Mouse (Mus musculus): ENCODE measurements at regions not wholly inside any gene's neighbourhood (a gene's known extent, or its start where the extent isn't known, plus 50 kb on each side); places are given as distances from the start of the nearest gene placed in this dataset.

DNA sequence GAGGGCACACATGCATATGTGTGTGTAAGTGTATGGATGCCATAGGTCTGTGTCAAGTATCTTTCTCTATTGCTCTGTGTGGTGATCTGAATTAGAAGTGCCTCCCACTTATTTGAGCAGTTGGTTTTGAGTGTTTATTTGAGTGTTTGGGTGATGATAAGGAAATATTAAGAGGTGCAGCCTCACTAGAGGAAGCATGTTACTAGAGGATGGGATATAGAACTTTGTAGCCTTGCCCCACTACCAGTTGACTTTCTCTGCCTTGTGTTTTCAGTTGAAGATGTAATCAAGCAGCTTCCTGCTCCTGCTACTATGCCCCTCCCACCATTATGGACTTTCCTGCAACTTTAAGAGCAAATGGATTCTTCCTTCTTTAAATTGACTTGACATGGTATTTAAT, 799.6 kb upstream of the Lcorl start:
- Histone ChIP-seq H3K4me1 (no peaks in the 10 kb centered on the region), H3K27me3 (ENCODE audit: low read depth, poor library complexity, severe bottlenecking) (no peaks in the 10 kb centered on the region), H3K4me3 (no peak overlapping the region), H3K9me3 (replicated peaks) (no peaks in the 10 kb centered on the region), H3K27ac (replicated peaks) (no peak overlapping the region), H3K36me3 (no peaks in the 10 kb centered on the region)
- no peak for DNase-seq (ENCODE audit: low spot score)

DNA sequence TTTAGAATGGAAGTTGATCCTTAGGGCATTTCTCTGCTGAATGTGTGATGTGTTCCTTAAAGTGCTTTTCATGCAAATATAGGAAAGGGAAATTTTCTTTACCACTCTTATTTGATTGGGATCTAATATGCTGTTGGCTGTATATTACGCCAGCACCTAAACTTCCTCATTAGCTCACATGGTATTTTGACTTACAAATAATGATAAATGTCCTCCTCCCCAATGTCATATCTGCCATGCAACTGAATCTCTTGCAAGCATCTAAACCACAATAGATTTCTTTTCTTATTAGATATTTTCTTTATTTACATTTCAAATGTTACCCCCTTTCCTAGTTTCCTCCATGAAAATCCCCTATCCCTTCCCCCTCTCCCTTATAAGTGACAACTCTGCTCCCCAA, 796.8 kb upstream of the Lcorl start:
- no peaks in the 10 kb centered on the region for H3K27me3 ChIP-seq (ENCODE audit: low read depth, poor library complexity, severe bottlenecking)
- H3K9me3 ChIP-seq (replicated peaks), result no peaks in the 10 kb centered on the region
- DNase-seq (ENCODE audit: low spot score), result no peak
- H3K4me1 ChIP-seq, result no peaks in the 10 kb centered on the region
- no peak overlapping the region for H3K27ac ChIP-seq (replicated peaks)
- no peak overlapping the region for H3K4me3 ChIP-seq
- no peaks in the 10 kb centered on the region for H3K36me3 ChIP-seq
- 97% methylated on average over 1 of the region's 1 CpGs for WGBS

DNA sequence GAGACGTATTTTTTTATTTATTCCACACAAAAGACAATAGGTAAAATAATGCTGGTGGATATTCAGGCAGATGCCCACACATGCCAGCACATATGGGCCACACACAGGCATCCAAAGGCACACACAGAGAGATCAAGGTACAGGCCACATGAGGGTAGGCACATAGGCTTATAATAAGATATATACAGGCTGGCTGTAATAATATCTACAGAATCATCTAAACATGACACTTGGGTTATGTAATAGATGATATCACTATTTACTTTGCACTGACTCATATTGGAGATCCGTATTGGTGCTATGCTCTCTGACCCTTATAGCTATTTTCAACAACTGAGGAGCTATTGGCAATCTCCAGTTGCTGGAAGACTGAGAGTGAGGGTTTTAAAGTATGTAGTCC, 785.6 kb upstream of the Lcorl start:
- no peak overlapping the region for H3K4me3 ChIP-seq
- no peak overlapping the region for H3K27ac ChIP-seq (replicated peaks)
- H3K9me3 ChIP-seq (replicated peaks), result no peaks in the 10 kb centered on the region
- DNase-seq (ENCODE audit: low spot score), result no peak
- no peaks in the 10 kb centered on the region for H3K27me3 ChIP-seq (ENCODE audit: low read depth, poor library complexity, severe bottlenecking)
- H3K36me3 ChIP-seq, result no peaks in the 10 kb centered on the region
- no peaks in the 10 kb centered on the region for H3K4me1 ChIP-seq
- 78% methylated on average over 2 of the region's 2 CpGs for WGBS

- no peaks in the 10 kb centered on the region for H3K36me3 ChIP-seq
- no peaks in the 10 kb centered on the region for H3K4me1 ChIP-seq
- H3K4me3 ChIP-seq, result no peak overlapping the region
- DNase-seq (ENCODE audit: low spot score), result no peak
- no peaks in the 10 kb centered on the region for H3K27me3 ChIP-seq (ENCODE audit: low read depth, poor library complexity, severe bottlenecking)
- H3K27ac ChIP-seq (replicated peaks), result no peak overlapping the region
- no peaks in the 10 kb centered on the region for H3K9me3 ChIP-seq (replicated peaks)
Measured at GRCm38 (mm10) chr5:46635116-46635668, 777.8 kb upstream of the Lcorl start.
